Mouse (Mus musculus) ES-Bruce4 (cell line): ENCODE measurements around the gene Rpl10.

ENCODE experiments used
- CTCF ChIP-seq: IDR thresholded peaks from one replicate; pipeline ENCODE4 v1.8.1; 2011; ENCODE audit warnings: low read depth, low read length
- EP300 ChIP-seq: IDR thresholded peaks from 2 replicates; pipeline ENCODE4 v1.6.1; 2011; ENCODE audit warnings: low read depth, low read length; ENCODE audit not compliant: insufficient read depth
- POLR2A ChIP-seq: IDR thresholded peaks from one replicate; pipeline ENCODE4 v1.8.1; 2011; ENCODE audit warnings: low read length; ENCODE audit not compliant: insufficient read depth

DNA sequence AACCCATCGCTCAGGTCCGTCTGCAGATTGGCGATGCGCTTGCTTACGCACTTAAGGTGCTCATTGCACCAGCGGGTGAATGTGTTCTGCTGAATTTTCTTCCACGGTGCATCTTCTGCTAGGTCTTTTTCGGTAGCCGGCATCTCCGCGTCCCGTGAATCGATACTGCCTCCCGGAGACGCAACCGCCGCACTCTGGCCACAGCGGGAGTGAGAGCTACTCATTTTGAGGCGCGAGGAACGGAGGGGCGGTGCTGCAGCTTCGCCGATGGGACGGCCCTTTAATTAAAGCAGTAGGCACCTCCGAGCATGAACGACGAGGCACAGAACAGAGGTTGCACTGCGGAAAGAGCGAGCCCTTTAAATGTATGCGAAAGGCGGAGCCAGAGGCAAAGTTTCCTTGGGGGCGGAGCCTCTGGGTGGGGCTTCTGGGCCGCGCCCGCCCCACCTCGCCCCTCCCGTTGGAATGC, 24.4 kb upstream of the Rpl10 start:
- no peak for TF ChIP-seq CTCF
- no peak for TF ChIP-seq POLR2A
- TF ChIP-seq EP300: no peak
